12 mouse cellular contexts compared by ENCODE assay signal in genomic region chr5:118756078-118756477, GRCm38 (mm10).
DNase-seq lines count a peak whose midpoint lies in the region; ATAC-seq and TF ChIP-seq lines count a peak whose summit lies in the region.
"Had no signal": no experiment of that assay in that cellular context is flagged by ENCODE, and none has a peak within 500 bp of the region (broad histone marks: within the 10 kb centered on the region; RNA-seq: fewer than 3 reads in every experiment).

No protein-coding gene starts in this region.

- H3K27ac ChIP-seq in hindbrain, postnatal 0 days = no peak overlapping the region
- H3K27ac ChIP-seq in hindbrain, embryonic 16.5 days (ENCODE audit: low read depth, low read length) = no peak overlapping the region
- no peak overlapping the region for H3K27ac ChIP-seq in midbrain, embryonic 14.5 days (replicated peaks; ENCODE audit: low read depth, low read length)
- H3K27ac ChIP-seq in midbrain, embryonic 16.5 days (ENCODE audit: low read length) = no peak overlapping the region
- no peak overlapping the region for H3K27ac ChIP-seq in stomach, postnatal 0 days (replicated peaks)
- H3K27ac ChIP-seq: forebrain, embryonic 13.5 days; lung, embryonic 15.5 days had no signal

- TF ChIP-seq POLR2A in brain, embryonic 14.5 days (IDR thresholded peaks at IDR 0.05; ENCODE audit: borderline replicate concordance, extremely low read depth, insufficient read depth, insufficient read length, poor library complexity, severe bottlenecking) = no peak

- TF ChIP-seq CTCF in hindbrain, postnatal 0 days (IDR thresholded peaks at IDR 0.05; ENCODE audit: low read depth) = peak; percentile 54
- TF ChIP-seq CTCF in brain, embryonic 14.5 days (IDR thresholded peaks at IDR 0.05; ENCODE audit: borderline replicate concordance, extremely low read depth, insufficient read depth, insufficient read length) = peak; percentile 36; the same call in 1 of the 2 replicates
- TF ChIP-seq CTCF in stomach, postnatal 0 days (IDR thresholded peaks at IDR 0.05; ENCODE audit: low read depth) = peak; percentile 58

- no peak for TF ChIP-seq EP300 in stomach, postnatal 0 days (optimal IDR thresholded peaks at IDR 0.05)

- no peaks in the 10 kb centered on the region for H3K27me3 ChIP-seq in hindbrain, postnatal 0 days (ENCODE audit: insufficient read depth, low read length)
- no peaks in the 10 kb centered on the region for H3K27me3 ChIP-seq in hindbrain, embryonic 16.5 days (replicated peaks; ENCODE audit: control insufficient read depth, insufficient read depth, low read length)
- H3K27me3 ChIP-seq in midbrain, embryonic 14.5 days (ENCODE audit: control insufficient read depth, insufficient read depth, low read length) = no peaks in the 10 kb centered on the region
- no peaks in the 10 kb centered on the region for H3K27me3 ChIP-seq in midbrain, embryonic 16.5 days (ENCODE audit: control insufficient read depth, insufficient read depth, low read depth, low read length)
- H3K27me3 ChIP-seq in stomach, postnatal 0 days (ENCODE audit: control insufficient read depth, insufficient read depth, low read length) = no peaks in the 10 kb centered on the region
- H3K27me3 ChIP-seq: forebrain, embryonic 13.5 days; lung, embryonic 15.5 days had no signal

- no peaks in the 10 kb centered on the region for H3K9me3 ChIP-seq in hindbrain, postnatal 0 days (ENCODE audit: low read length)
- H3K9me3 ChIP-seq in hindbrain, embryonic 16.5 days (ENCODE audit: control insufficient read depth, low read length) = no peaks in the 10 kb centered on the region
- H3K9me3 ChIP-seq in midbrain, embryonic 14.5 days (ENCODE audit: control insufficient read depth, low read length) = no peaks in the 10 kb centered on the region
- no peaks in the 10 kb centered on the region for H3K9me3 ChIP-seq in midbrain, embryonic 16.5 days (replicated peaks; ENCODE audit: control insufficient read depth, low read length, poor library complexity, severe bottlenecking)
- H3K9me3 ChIP-seq in stomach, postnatal 0 days (ENCODE audit: control insufficient read depth, low read length) = no peaks in the 10 kb centered on the region
- H3K9me3 ChIP-seq: forebrain, embryonic 13.5 days; G1E; lung, embryonic 15.5 days had no signal

- H3K4me2 ChIP-seq in hindbrain, postnatal 0 days (ENCODE audit: low read depth, low read length) = no peak overlapping the region
- no peak overlapping the region for H3K4me2 ChIP-seq in hindbrain, embryonic 16.5 days (ENCODE audit: low read length)
- H3K4me2 ChIP-seq in midbrain, embryonic 14.5 days (ENCODE audit: low read length) = no peak overlapping the region
- no peak overlapping the region for H3K4me2 ChIP-seq in midbrain, embryonic 16.5 days (ENCODE audit: low read length)
- no peak overlapping the region for H3K4me2 ChIP-seq in stomach, postnatal 0 days (replicated peaks; ENCODE audit: low read depth)
- H3K4me2 ChIP-seq: forebrain, embryonic 13.5 days; lung, embryonic 15.5 days had no signal

- no peak for DNase-seq in hindbrain, postnatal 0 days (ENCODE audit: low spot score)
- peak; percentile 42 for DNase-seq in midbrain, embryonic 14.5 days
- DNase-seq in brain, embryonic 14.5 days (ENCODE audit: low read depth) = no peak
- DNase-seq in stomach, postnatal 0 days (ENCODE audit: low spot score) = no peak
- DNase-seq in spleen, postnatal 36 days (ENCODE audit: low spot score in 2 of 2) = no peak
- DNase-seq: adrenal gland, postnatal 10 days; kidney, postnatal 14 days had no signal

- peaks cover 56% of the 10 kb centered on the region for H3K36me3 ChIP-seq in hindbrain, postnatal 0 days (ENCODE audit: insufficient read depth, low read length)
- H3K36me3 ChIP-seq in hindbrain, embryonic 16.5 days (ENCODE audit: control insufficient read depth, insufficient read depth, low read length) = peaks cover 49% of the 10 kb centered on the region
- H3K36me3 ChIP-seq in midbrain, embryonic 14.5 days (ENCODE audit: control insufficient read depth, insufficient read depth, low read length) = peaks cover 97% of the 10 kb centered on the region
- peaks cover 32% of the 10 kb centered on the region for H3K36me3 ChIP-seq in midbrain, embryonic 16.5 days (ENCODE audit: control insufficient read depth, insufficient read depth, low read length)
- H3K36me3 ChIP-seq in stomach, postnatal 0 days (ENCODE audit: control insufficient read depth, insufficient read depth, low read length) = peaks cover 40% of the 10 kb centered on the region

- 55% methylated on average over 2 of the region's 2 CpGs for WGBS in hindbrain, postnatal 0 days
- 72% methylated on average over 2 of the region's 2 CpGs for WGBS in hindbrain, embryonic 16.5 days
- WGBS in midbrain, embryonic 14.5 days = 68% methylated on average over 2 of the region's 2 CpGs
- WGBS in midbrain, embryonic 16.5 days = 64% methylated on average over 2 of the region's 2 CpGs
- 61% methylated on average over 2 of the region's 2 CpGs for WGBS in stomach, postnatal 0 days

- ATAC-seq in hindbrain, postnatal 0 days = no peak
- no peak for ATAC-seq in hindbrain, embryonic 16.5 days
- ATAC-seq in midbrain, embryonic 14.5 days (ENCODE audit: low FRiP score, low TSS enrichment) = no peak
- no peak for ATAC-seq in midbrain, embryonic 16.5 days
- no peak for ATAC-seq in stomach, postnatal 0 days (ENCODE audit: low FRiP score, low TSS enrichment)
- ATAC-seq: forebrain, embryonic 13.5 days had no signal

- H3K4me3 ChIP-seq in hindbrain, postnatal 0 days (ENCODE audit: low read length) = no peak overlapping the region
- no peak overlapping the region for H3K4me3 ChIP-seq in hindbrain, embryonic 16.5 days (ENCODE audit: low read length)
- H3K4me3 ChIP-seq in midbrain, embryonic 14.5 days (replicated peaks; ENCODE audit: low read depth, low read length) = no peak overlapping the region
- H3K4me3 ChIP-seq in midbrain, embryonic 16.5 days (ENCODE audit: low read depth, low read length) = no peak overlapping the region
- H3K4me3 ChIP-seq in stomach, postnatal 0 days (ENCODE audit: low read depth, low read length) = no peak overlapping the region
- H3K4me3 ChIP-seq: forebrain, embryonic 13.5 days; lung, embryonic 15.5 days had no signal

- H3K9ac ChIP-seq in hindbrain, postnatal 0 days (replicated peaks; ENCODE audit: low read length) = no peak overlapping the region
- no peak overlapping the region for H3K9ac ChIP-seq in hindbrain, embryonic 16.5 days (ENCODE audit: low read depth, low read length)
- no peak overlapping the region for H3K9ac ChIP-seq in midbrain, embryonic 14.5 days (replicated peaks; ENCODE audit: low read length)
- H3K9ac ChIP-seq in midbrain, embryonic 16.5 days (ENCODE audit: low read depth, low read length) = no peak overlapping the region
- H3K9ac ChIP-seq in stomach, postnatal 0 days (ENCODE audit: low read length) = no peak overlapping the region
- H3K9ac ChIP-seq: forebrain, embryonic 13.5 days; lung, embryonic 15.5 days had no signal

- no peaks in the 10 kb centered on the region for H3K4me1 ChIP-seq in hindbrain, postnatal 0 days (ENCODE audit: insufficient read depth, low read length)
- no peaks in the 10 kb centered on the region for H3K4me1 ChIP-seq in hindbrain, embryonic 16.5 days (ENCODE audit: control insufficient read depth, insufficient read depth, low read depth, low read length)
- H3K4me1 ChIP-seq in midbrain, embryonic 14.5 days (ENCODE audit: control insufficient read depth, insufficient read depth, low read length) = no peaks in the 10 kb centered on the region
- H3K4me1 ChIP-seq in midbrain, embryonic 16.5 days (ENCODE audit: control insufficient read depth, insufficient read depth, low read length) = no peaks in the 10 kb centered on the region
- no peaks in the 10 kb centered on the region for H3K4me1 ChIP-seq in stomach, postnatal 0 days (replicated peaks; ENCODE audit: control insufficient read depth, insufficient read depth)
- H3K4me1 ChIP-seq: lung, embryonic 15.5 days had no signal
